Mouse (Mus musculus) heart, adult 2 months (tissue): ENCODE data around the gene Prkab1.

Source experiments
- CTCF ChIP-seq: fragments of 200-600 bp; IDR thresholded peaks from 2 replicates; pipeline ENCODE4 v1.8.1; 2022; ENCODE audit warnings: antibody characterized with exemption, mild to moderate bottlenecking, moderate library complexity
- EP300 ChIP-seq: fragments of 200-500 bp; IDR thresholded peaks from 2 replicates; pipeline ENCODE4 v1.6.1; 2011; ENCODE audit warnings: low read depth, low read length, control low read depth; ENCODE audit not compliant: insufficient read depth
- POLR2A ChIP-seq: fragments of 200-500 bp; IDR thresholded peaks from 2 replicates; pipeline ENCODE4 v1.6.1; 2011; ENCODE audit warnings: mild to moderate bottlenecking, low read depth, low read length, control low read depth; ENCODE audit not compliant: insufficient read depth

DNA sequence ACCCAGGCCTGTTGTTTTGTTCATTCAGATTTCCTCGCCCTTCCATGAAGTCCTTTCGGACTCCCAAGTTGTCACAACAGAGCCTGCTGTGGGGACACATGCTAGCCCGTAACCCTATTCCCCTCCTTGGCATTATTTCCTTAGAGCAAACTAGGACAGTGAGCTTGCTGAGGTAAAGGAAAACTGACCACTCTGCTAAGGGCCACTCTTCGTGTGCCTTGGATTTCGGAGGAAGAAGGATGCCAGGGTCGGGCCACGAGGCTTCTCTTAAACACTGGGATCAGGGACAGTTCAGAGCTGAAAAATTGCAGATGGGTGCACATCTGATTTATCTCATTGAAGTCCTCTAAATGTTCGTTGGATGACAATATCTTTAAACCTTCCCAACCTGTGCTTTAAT, 21.3 kb upstream of the Prkab1 start:
- no peak for TF ChIP-seq POLR2A
- no peak for TF ChIP-seq CTCF
- TF ChIP-seq EP300: no peak
